Mouse (Mus musculus): ENCODE data around the gene Galnt10.

GRCm38 (mm10) chr11:57805047-57805446 lies 159.8 kb downstream of the Galnt10 start:
- no peak for TF ChIP-seq CTCF (IDR thresholded peaks at IDR 0.05; ENCODE audit: extremely low read depth, insufficient read depth, insufficient read length, insufficient replicate concordance)
- no peak for TF ChIP-seq POLR2A (IDR thresholded peaks at IDR 0.05; ENCODE audit: low read depth, low read length)

All from spleen, adult 2 months (tissue).